Mouse (Mus musculus) left cerebral cortex, adult 2 months (tissue): ENCODE measurements around the gene Ythdf1. TPM values are rescaled to one million over a fixed set of nuclear protein-coding genes. Genes with fewer than 3 reads are reported as not detected.

Source experiments
- DNase-seq, 2 experiments: peaks; one replicate each; pipeline ENCODE4 v3.0.0; 2021 to 2022; ENCODE audit warnings: low spot score in 2 of 2, mixed read lengths in 1 of 2; ENCODE audit errors: extremely low spot score in 1 of 2
- H3K27ac ChIP-seq: fragments of 200-600 bp; 2 replicates; pipeline ENCODE4 v1.8.1; 2022
- H3K4me3 ChIP-seq: fragments of 200-600 bp; 2 replicates; pipeline ENCODE4 v1.8.1; 2022
- CTCF ChIP-seq: fragments of 200-600 bp; IDR thresholded peaks from 2 replicates; pipeline ENCODE4 v1.8.1; 2022; ENCODE audit warnings: antibody characterized with exemption, mild to moderate bottlenecking, moderate library complexity
- intact Hi-C: fragments of 180-260 bp; cut with DNase I; formaldehyde crosslinking; loops from one replicate; pipeline ENCODE4 v1.15.1; 2025
- total RNA-seq, 2 experiments: library from RNA; stranded (reverse); gene quantifications; 2 replicates each; pipeline ENCODE4 v1.2.3; 2021

Gene Ythdf1
- total RNA-seq, 2 experiments from 2014 or later = 50.5 to 60.8 TPM

- peak in 1 of 2 experiments; percentile 38 for DNase-seq
- Histone ChIP-seq H3K4me3 (no peak overlapping the region), H3K27ac (peak overlapping the region; percentile 94; the same call in 1 of the 2 replicates)
- intact Hi-C loops = no loop called here
- no peak for TF ChIP-seq CTCF
These were observed 32.0 kb upstream of the Ythdf1 start for GRCm38 (mm10) chr2:180952731-180953171.

GRCm38 (mm10) chr2:180949947-180950346, 29.2 kb upstream of the Ythdf1 start:
- TF ChIP-seq CTCF = no peak
- intact Hi-C loops = no loop called here
- no peak overlapping the region for H3K4me3 ChIP-seq
- H3K27ac ChIP-seq = no peak overlapping the region
- no peak for DNase-seq

DNA sequence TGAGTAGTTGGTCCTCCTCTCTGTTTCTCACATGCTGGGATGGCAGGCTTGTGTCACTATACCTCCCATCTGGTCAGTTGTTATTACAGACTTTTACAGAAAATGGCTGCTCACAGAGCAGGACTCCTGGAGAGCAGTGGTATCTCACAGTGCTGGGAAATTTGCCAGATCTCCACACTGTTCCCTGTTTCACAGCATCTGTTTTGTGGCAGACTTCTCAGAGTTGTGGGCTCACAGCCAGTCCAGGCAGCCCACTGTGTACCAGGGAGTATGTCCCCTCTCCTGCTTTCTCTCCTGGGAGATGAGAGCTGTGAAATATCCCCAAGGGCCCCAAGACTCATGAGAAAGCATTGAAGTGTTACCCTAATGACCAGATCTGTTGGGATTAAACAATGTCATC, 21.1 kb upstream of the Ythdf1 start:
- no peak for DNase-seq
- H3K4me3 ChIP-seq = no peak overlapping the region
- no peak overlapping the region for H3K27ac ChIP-seq
- TF ChIP-seq CTCF = no peak
- intact Hi-C loops = no loop called here

- no peak for TF ChIP-seq CTCF
These were observed 19.4 kb upstream of the Ythdf1 start for GRCm38 (mm10) chr2:180940187-180940586.

DNA sequence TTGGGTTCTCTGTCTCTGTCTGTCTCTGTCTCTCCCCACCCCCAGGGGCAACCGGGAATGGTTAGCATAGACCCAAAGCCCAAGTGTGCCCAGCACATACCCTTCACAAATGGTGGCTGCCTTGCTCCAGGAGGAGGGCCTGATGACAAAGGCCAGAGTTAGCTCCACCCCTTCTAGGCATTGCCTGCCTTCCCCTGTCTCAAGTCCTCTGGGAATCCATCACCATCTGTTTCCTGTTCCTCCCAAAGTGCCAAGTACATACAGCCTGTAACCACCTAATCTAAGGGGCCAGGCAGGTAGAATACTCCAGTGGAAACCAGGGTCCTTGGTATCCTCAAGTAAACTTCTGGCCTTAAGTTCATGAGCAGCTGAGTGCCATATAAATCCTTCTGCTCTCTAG, 11.7 kb upstream of the Ythdf1 start:
- no peak for TF ChIP-seq CTCF
- Histone ChIP-seq H3K27ac (no peak overlapping the region), H3K4me3 (no peak overlapping the region)
- DNase-seq = no peak
- intact Hi-C loops = no loop called here

More at GRCm38 (mm10) chr2:180940187-180940586, 19.4 kb upstream of the Ythdf1 start:
- intact Hi-C loops = no loop called here
- no peak for DNase-seq
- Histone ChIP-seq H3K27ac (no peak overlapping the region), H3K4me3 (no peak overlapping the region)

- intact Hi-C loops = no loop called here
- TF ChIP-seq CTCF = no peak
These were observed 8.0 kb upstream of the Ythdf1 start, which contains the start of gene Birc7 for GRCm38 (mm10) chr2:180928723-180929122. Gene Birc7, plus strand, starts transcription at chr2:180929023.

DNA sequence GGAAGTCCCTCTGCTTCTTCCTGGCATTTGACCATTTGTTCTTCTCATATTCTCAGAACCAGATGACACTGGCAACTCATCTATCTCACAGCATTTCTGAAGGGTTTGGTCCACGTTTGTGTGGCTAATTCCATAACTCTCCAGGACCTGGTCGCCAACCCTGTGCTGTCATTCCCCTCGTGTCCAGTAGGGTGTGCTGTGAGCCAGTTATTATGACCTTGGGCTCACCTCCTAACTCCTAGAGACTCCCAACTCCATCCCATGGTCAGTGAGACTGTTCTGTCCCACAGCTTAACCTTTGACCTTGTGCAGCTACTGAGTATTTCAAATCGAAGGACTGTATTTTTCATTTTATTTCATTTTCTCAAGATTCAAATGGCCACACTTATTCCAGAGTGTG, 4.4 kb upstream of the Ythdf1 start:
- Histone ChIP-seq H3K27ac (no peak overlapping the region), H3K4me3 (no peak overlapping the region)
- TF ChIP-seq CTCF = peak; percentile 95
- intact Hi-C loops = loop anchor here (1.0 to 2.0 kb wide), 2 partner anchors 38 to 136 kb away; no protein-coding TSS in a partner anchor
- peak; percentile 64 to 71 for DNase-seq

More at GRCm38 (mm10) chr2:180928723-180929122, 8.0 kb upstream of the Ythdf1 start, which contains the start of gene Birc7:
- Histone ChIP-seq H3K27ac (no peak within 1 kb of the TSS), H3K4me3 (no peak within 1 kb of the TSS)
- DNase-seq = no peak

DNA sequence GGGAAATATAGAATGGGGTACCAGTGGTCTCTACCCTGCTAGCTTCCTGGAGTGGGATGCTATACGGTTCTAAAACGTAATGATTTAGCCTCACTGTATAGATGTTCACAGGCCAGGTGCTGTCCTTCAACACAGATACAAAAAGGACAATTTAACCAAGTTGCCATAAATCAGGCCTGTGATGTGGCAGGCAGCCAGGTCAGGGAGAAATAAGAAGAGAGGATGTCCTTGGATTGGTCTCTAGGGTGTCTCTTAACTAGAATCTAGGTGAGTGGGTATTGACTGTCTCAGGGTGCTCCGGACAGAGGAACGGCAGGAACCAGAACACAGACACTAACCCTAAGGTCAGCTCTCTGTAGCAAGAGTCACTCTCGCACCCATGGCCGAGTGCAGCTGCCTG, 2.0 kb upstream of the Ythdf1 start:
- Histone ChIP-seq H3K27ac (no peak overlapping the region), H3K4me3 (no peak overlapping the region)
- no peak for TF ChIP-seq CTCF
- DNase-seq = no peak
- intact Hi-C loops = no loop called here

DNA sequence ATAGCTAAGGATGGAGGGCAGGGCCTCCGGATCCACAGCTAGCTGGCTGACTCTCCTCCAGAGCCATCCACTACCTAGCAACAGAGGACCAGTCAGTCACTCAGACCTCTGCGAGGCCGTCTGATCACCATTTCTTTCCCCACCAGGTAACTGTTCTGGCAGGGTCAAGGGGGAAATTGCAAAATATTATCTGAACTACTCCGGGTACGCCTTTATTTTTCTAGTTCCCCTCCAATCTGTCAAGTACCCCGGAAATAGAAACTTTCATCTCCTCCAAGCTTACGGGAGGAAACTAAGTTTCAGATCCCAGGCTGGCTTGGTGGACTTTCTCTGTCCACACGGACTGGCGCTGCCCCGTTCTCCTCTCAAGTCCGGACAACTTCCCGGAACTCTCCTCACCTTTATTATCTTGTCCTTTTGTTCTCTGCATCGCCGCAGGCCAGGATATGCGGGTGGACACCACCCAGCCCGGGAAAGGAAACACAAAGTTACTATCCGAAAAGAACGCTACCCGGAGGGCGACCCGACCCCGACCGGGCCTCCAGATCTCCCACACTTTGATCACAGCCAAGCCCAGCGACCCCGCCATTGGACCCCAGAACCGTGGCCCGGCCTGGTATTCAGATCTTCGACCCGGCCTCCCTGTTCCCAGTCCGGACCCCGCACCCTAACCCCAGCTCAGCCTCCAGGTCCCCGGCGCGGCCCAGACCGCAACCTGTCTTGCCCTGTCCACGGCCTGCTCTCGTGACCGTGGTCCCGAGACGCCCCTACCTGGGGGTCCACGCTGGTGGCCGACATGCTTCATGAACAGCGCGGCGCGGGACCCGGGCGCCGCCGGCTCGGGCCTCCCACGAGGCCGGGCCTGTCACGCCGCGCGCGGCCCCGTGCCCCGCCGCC, 588 bp downstream of the Ythdf1 start:
- no peak for TF ChIP-seq CTCF
- H3K4me3 ChIP-seq = peak overlapping the region; percentile 95
- intact Hi-C loops = no loop called here
- H3K27ac ChIP-seq = peak overlapping the region; percentile 57
- DNase-seq = peak in 1 of 2 experiments; percentile 28

DNA sequence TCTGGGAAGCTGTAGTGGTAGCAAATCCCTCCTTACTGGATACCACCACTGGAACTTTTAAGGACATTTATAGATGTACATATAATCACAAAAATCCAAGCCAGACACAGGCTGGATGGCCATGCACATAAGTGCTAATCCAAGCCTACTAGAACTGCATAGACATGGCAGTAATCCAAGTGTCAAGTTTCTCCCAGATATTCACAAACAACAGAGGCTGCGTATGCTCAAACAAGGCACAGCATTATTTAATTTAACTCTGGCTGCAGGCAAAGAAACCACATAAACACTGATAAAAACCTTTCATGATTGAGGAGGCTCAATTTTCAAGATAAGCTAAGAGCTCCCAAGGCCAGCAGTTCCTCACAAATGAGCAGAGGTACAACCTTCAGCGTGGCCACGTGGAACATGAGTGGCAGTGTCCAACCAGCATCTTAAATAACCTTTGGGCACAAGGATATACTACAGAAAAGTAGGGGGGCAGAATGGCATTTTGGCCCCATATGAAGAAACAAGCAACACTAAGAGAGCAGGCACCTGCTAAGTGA, 4.8 kb downstream of the Ythdf1 start:
- TF ChIP-seq CTCF = no peak
- no peak for DNase-seq
- no peak overlapping the region for H3K27ac ChIP-seq
- no peak overlapping the region for H3K4me3 ChIP-seq
- intact Hi-C loops = no loop called here

DNA sequence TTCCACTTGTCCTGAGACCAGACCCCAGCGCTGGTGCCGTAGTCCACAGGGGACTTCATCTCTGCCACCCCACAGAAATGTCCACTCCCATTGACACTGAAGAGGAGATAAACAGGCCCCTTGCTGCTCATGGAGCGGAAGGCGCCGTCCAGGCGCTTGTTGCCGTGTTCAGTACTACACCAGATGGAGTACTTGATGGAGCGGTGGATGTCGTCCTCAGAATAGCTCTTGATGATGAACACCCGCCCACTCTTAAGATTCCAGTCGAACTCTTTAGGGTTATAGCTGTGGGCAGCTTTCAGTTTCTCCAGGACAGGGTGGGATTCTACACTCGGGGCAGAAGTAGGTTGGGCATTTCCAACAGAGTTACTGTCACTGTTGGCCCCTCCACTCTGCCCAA, 9.8 kb downstream of the Ythdf1 start:
- intact Hi-C loops = no loop called here
- H3K4me3 ChIP-seq = no peak overlapping the region
- DNase-seq = no peak
- TF ChIP-seq CTCF = no peak
- H3K27ac ChIP-seq = no peak overlapping the region

DNA sequence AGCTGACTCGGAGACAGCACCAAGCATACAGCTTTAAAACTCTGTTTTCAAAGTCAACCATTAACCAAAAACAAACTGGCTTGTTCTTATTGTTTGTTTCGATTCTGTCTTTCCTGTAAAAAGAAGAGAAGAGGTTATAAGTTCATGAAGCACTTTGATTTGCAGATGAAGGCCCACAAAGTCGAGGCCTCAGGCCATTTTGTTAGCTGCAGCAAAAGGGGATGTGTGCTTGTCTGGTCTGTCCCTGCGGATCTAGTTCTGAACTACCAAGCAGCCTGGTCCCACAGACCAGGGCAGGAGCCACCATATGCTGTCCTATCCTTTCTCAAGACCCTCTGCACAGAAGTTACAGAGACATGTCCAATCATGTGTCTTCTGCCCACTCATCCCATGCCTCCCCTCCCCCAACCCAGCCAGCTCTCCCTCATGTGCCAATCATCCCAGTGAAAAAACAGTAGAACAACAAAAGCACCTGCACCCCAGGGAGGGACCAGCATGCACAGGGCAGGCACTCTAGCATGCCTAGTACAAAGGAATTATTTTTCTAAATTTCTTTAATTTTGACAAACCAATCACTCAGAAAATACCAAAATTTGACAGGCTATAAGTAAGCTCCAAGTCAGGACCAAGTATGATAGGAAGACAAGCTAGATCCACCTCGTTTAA, 15.1 kb downstream of the Ythdf1 start:
- intact Hi-C loops = no loop called here
- DNase-seq = no peak
- TF ChIP-seq CTCF = no peak
- peak overlapping the region; percentile 72; the same call in 1 of the 2 replicates for H3K27ac ChIP-seq
- H3K4me3 ChIP-seq = no peak overlapping the region
